Comparison of ENCODE assay signal across 9 mouse cellular contexts in the genomic region with DNA sequence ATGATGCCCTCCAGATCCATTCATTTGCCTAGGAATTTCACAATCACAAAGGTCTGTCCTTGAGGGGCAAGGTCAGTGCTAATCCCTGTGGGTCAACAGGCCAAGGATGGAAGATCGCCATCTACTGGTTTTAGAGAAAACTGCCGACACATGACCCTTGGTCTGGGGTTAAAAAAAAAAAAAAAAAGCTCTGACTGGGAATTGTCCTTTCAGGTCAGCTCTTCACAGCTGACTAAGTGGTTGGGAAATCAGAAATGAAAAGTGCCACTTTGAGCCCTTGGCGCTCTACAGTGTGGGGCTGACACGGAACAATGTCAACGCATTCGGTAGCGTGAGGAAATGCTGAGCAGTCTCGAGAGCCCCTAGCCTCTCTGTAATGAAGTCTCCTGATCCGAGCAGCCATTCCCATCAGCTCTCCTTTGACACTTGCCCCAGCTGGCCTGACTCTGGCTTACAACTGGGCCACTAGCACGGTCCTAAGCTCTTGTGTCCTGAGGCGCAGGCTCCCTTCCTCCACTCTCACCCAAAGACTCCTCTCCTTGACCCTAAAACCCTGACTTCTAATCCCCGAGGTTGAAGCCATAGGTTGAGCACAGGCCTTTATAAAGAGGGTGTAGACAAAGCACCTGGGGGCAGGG.
DNase-seq lines count a peak whose midpoint lies in the region; ATAC-seq and TF ChIP-seq lines count a peak whose summit lies in the region.
"Had no signal": no experiment of that assay in that cellular context is flagged by ENCODE, and none has a peak within 500 bp of the region (broad histone marks: within the 10 kb centered on the region; RNA-seq: fewer than 3 reads in every experiment).

No protein-coding gene starts in this region.

- peak overlapping the region; percentile 58 for H3K9ac ChIP-seq in liver, adult 2 months (ENCODE audit: low read depth, low read length)
- no peak overlapping the region for H3K9ac ChIP-seq in kidney, embryonic 15.5 days
- H3K9ac ChIP-seq: neural tube, embryonic 13.5 days had no signal

- peak; percentile 43; the same call in 1 of the 2 replicates for ATAC-seq in kidney, embryonic 15.5 days (replicated peaks; ENCODE audit: low FRiP score)

- peaks cover 7% of the 10 kb centered on the region for H3K4me1 ChIP-seq in liver, adult 2 months (ENCODE audit: control insufficient read depth, insufficient read depth, low read length)
- peaks cover 8% of the 10 kb centered on the region; the same call in 1 of the 2 replicates for H3K4me1 ChIP-seq in brown adipose tissue, adult 24 weeks (ENCODE audit: control insufficient read depth, insufficient read depth, insufficient read length, low read length)
- peaks cover 4% of the 10 kb centered on the region; the same call in 1 of the 2 replicates for H3K4me1 ChIP-seq in kidney, embryonic 15.5 days

- H3K9me3 ChIP-seq in kidney, embryonic 15.5 days (replicated peaks), result no peaks in the 10 kb centered on the region
- H3K9me3 ChIP-seq: neural tube, embryonic 13.5 days had no signal

- TF ChIP-seq CTCF in liver, adult 2 months (IDR thresholded peaks at IDR 0.05; ENCODE audit: low read depth, low read length), result peak; percentile 54; the same call in 1 of the 2 replicates

- H3K27me3 ChIP-seq in liver, adult 2 months (ENCODE audit: control insufficient read depth, insufficient read depth, low read length), result no peaks in the 10 kb centered on the region
- H3K27me3 ChIP-seq in kidney, embryonic 15.5 days, result no peaks in the 10 kb centered on the region
- H3K27me3 ChIP-seq: neural tube, embryonic 13.5 days had no signal

- no peaks in the 10 kb centered on the region for H3K79me2 ChIP-seq in liver, adult 2 months (ENCODE audit: control insufficient read depth, insufficient read depth, low read length)

- no peak overlapping the region for H3K4me3 ChIP-seq in liver, adult 2 months (ENCODE audit: insufficient read depth, low read depth, low read length)
- H3K4me3 ChIP-seq in brown adipose tissue, adult 24 weeks (ENCODE audit: insufficient read depth, low read depth, low read length), result no peak overlapping the region
- H3K4me3 ChIP-seq in kidney, embryonic 15.5 days (replicated peaks), result no peak overlapping the region
- H3K4me3 ChIP-seq: neural tube, embryonic 13.5 days had no signal

- no peak overlapping the region for H3K4me2 ChIP-seq in kidney, embryonic 15.5 days
- H3K4me2 ChIP-seq: neural tube, embryonic 13.5 days had no signal

- 33% methylated on average over 12 of the region's 12 CpGs for WGBS in liver, adult 2 months
- 48% methylated on average over 12 of the region's 12 CpGs for WGBS in kidney, embryonic 15.5 days

- no peak for TF ChIP-seq POLR2A in liver, adult 2 months (IDR thresholded peaks at IDR 0.05; ENCODE audit: extremely low read depth, insufficient read depth, low read length)

- peak overlapping the region; percentile 35 for H3K27ac ChIP-seq in liver, adult 2 months (replicated peaks; ENCODE audit: insufficient read depth, low read depth, low read length)
- H3K27ac ChIP-seq in brown adipose tissue, adult 24 weeks (replicated peaks; ENCODE audit: low read depth, low read length), result peak overlapping the region; percentile 92
- H3K27ac ChIP-seq in kidney, embryonic 15.5 days, result no peak overlapping the region
- H3K27ac ChIP-seq: neural tube, embryonic 13.5 days had no signal

- peak; percentile 94 for DNase-seq in liver, adult 2 months (ENCODE audit: extremely low read depth, low read depth, low spot score)
- DNase-seq in liver, result no peak
- peak; percentile 3 to 11 for DNase-seq in natural killer cell, adult 2 months (ENCODE audit: low spot score in 2 of 2)
- no peak for DNase-seq in right cerebral cortex, postnatal 25 days
- no peak for DNase-seq in layer of hippocampus, adult 8-10 months (ENCODE audit: low spot score in 2 of 2)
- DNase-seq in spleen, adult 12 weeks (ENCODE audit: low spot score), result no peak

- H3K36me3 ChIP-seq in liver, adult 2 months (ENCODE audit: control insufficient read depth, insufficient read depth, low read length), result no peaks in the 10 kb centered on the region
- H3K36me3 ChIP-seq in kidney, embryonic 15.5 days, result no peaks in the 10 kb centered on the region
- H3K36me3 ChIP-seq: neural tube, embryonic 13.5 days had no signal

Comparison
In these comparisons a context has a peak if more than half of its experiments do, and no peak if none do; other contexts are left out.
1. DNase-seq: peak in liver, adult 2 months (single experiment) and natural killer cell, adult 2 months (2 of 2); none in liver (single experiment), right cerebral cortex, postnatal 25 days (single experiment), layer of hippocampus, adult 8-10 months (0 of 2) and spleen, adult 12 weeks (single experiment).